Mouse (Mus musculus): Measurements from ENCODE around the gene Nxph1.

DNA sequence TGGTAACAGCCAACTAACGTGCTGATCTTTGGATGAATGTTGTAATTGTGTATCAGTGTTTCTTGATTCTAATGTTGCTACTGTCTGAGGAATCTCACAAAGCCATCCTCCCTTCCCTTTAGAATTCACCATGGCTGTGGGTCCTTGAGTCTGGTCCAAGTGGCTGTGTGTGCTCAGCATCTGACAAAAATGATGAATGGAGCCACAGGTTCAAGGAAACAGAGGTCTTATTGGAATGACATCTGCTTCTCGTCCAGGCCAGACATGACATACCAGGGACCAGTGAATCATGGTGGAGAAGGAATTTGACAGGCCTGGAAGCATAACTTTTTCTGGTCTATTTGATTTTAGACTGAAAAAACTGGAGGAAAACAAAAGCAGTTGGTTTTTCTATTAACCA lies 22.3 kb downstream of the Nxph1 start:
- TF ChIP-seq POLR2AphosphoS5 (IDR thresholded peaks at IDR 0.05; ENCODE audit: borderline replicate concordance, low read depth, low read length), result no peak
- TF ChIP-seq POLR2A (IDR thresholded peaks at IDR 0.05; ENCODE audit: control insufficient read depth in 1 of 2, insufficient read depth in 1 of 2, low read depth in 1 of 2, low read length in 2 of 2, poor library complexity in 1 of 2), result no peak
- TF ChIP-seq CTCF (IDR thresholded peaks at IDR 0.05 in 2 of 3, conservative IDR thresholded peaks at IDR 0.05 in 1 of 3; ENCODE audit: control insufficient read depth in 1 of 3, insufficient read depth in 1 of 3, low read depth in 2 of 3, low read length in 3 of 3, poor library complexity in 1 of 3, severe bottlenecking in 1 of 3), result no peak
- no peak for TF ChIP-seq MEF2A (IDR thresholded peaks at IDR 0.05; ENCODE audit: extremely low read depth, insufficient replicate concordance, low read depth, low read length, poor library complexity, severe bottlenecking)

Data from MEL (cell line).